Mouse (Mus musculus) ES-Bruce4 (cell line): ENCODE measurements around the gene Sp2.

Experiments used
- CTCF ChIP-seq: IDR thresholded peaks from one replicate; pipeline ENCODE4 v1.8.1; 2011; ENCODE audit warnings: low read depth, low read length
- EP300 ChIP-seq: IDR thresholded peaks from 2 replicates; pipeline ENCODE4 v1.6.1; 2011; ENCODE audit warnings: low read depth, low read length; ENCODE audit not compliant: insufficient read depth

DNA sequence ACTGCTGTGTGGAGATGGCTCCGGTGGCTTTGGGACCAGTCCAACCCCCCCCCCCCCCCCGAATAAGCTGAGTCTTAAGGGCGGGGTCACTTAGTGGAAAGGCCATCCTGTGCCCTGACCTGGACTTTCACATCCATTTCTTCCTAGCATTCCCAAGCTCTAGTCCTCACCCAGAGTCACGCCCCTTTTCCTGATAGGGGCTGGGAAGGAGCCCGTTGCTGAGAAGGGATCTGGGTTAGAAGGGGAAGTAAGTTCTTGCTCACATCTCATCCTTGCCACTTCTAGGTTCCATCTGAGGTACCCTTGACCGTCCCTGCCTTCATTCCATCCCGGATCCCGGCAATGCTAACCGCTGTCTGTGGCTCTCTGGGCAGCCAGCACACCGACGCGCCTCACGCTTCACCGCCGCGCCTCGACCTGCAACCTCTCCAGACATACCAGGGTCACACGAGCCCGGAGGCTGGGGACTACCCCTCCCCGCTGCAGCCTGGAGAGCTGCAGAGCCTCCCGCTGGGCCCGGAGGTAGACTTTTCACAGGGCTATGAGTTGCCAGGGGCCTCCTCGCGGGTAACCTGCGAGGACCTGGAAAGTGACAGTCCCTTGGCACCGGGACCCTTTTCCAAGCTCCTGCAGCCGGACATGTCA is 38.5 kb upstream of the Sp2 start:
- TF ChIP-seq EP300 (no peak), CTCF (no peak)
